Mouse (Mus musculus): ENCODE results near the gene Irx4.

GRCm38 (mm10) chr13:73273536-73273935, 13.3 kb downstream of the Irx4 start:
- TF ChIP-seq POLR2AphosphoS2 (IDR thresholded peaks at IDR 0.05; ENCODE audit: insufficient read length, low read depth) (no peak), E2F4 (IDR thresholded peaks at IDR 0.05; ENCODE audit: insufficient read depth) (no peak), POLR2A (IDR thresholded peaks at IDR 0.05; ENCODE audit: insufficient read length, low read depth) (no peak), CEBPB (IDR thresholded peaks at IDR 0.05; ENCODE audit: insufficient read depth, poor library complexity, severe bottlenecking) (no peak), USF1 (IDR thresholded peaks at IDR 0.05; ENCODE audit: low read depth) (no peak), MAX (IDR thresholded peaks at IDR 0.05; ENCODE audit: low read depth) (no peak), TCF3 (IDR thresholded peaks at IDR 0.05; ENCODE audit: insufficient read length, low read depth) (no peak), SRF (IDR thresholded peaks at IDR 0.05; ENCODE audit: control insufficient read depth, insufficient read length, low read depth) (no peak), TCF12 (IDR thresholded peaks at IDR 0.05; ENCODE audit: insufficient read depth, poor library complexity, severe bottlenecking) (no peak), MYOD1 (IDR thresholded peaks at IDR 0.05; ENCODE audit: control insufficient read depth in 1 of 3, insufficient read length in 2 of 3, low read depth in 2 of 3) (no peak)
